Mouse (Mus musculus) neural tube, embryonic 12.5 days (tissue): ENCODE measurements around the gene Tmem52. TPM values are rescaled to one million over a fixed set of nuclear protein-coding genes. Genes with fewer than 3 reads are reported as not detected.
A peak's percentile ranks its signal among the peaks of the same experiment; 100 is the strongest.

Experiments used
- ATAC-seq: fragments of 200-750 bp; cut with Nextera tagmentation; 2 replicates; pipeline ENCODE4 v1.8.0; 2017; ENCODE audit warnings: low read depth, mild to moderate bottlenecking, moderate TSS enrichment, moderate library complexity; ENCODE audit not compliant: low FRiP score
- H3K27ac ChIP-seq: fragments of 300-500 bp; sonication (generic); 2 replicates; pipeline ENCODE4 v1.5.1; 2016
- H3K27me3 ChIP-seq: fragments of 300-500 bp; sonication (generic); replicated peaks from 2 replicates; pipeline ENCODE4 v1.6.1; 2016; ENCODE audit warnings: mild to moderate bottlenecking
- H3K36me3 ChIP-seq: fragments of 300-500 bp; sonication (generic); 2 replicates; pipeline ENCODE4 v1.6.1; 2016; ENCODE audit warnings: mild to moderate bottlenecking
- H3K4me1 ChIP-seq: fragments of 300-500 bp; sonication (generic); 2 replicates; pipeline ENCODE4 v1.6.1; 2016
- H3K4me2 ChIP-seq: fragments of 300-500 bp; sonication (generic); replicated peaks from 2 replicates; pipeline ENCODE4 v1.6.1; 2016; ENCODE audit warnings: mild to moderate bottlenecking
- H3K4me3 ChIP-seq: fragments of 300-500 bp; sonication (generic); 2 replicates; pipeline ENCODE4 v1.5.1; 2016
- H3K9ac ChIP-seq: fragments of 300-500 bp; sonication (generic); 2 replicates; pipeline ENCODE4 v1.6.1; 2016; ENCODE audit warnings: mild to moderate bottlenecking
- H3K9me3 ChIP-seq: fragments of 300-500 bp; sonication (generic); 2 replicates; pipeline ENCODE4 v1.6.1; 2016; ENCODE audit warnings: mild to moderate bottlenecking
- WGBS: fragments of 180-500 bp; shearing (Covaris S2); methylation state at CpG from one replicate; pipeline ENCODE4 v1.1.7; 2016; 5-methylcytosine and 5-hydroxymethylcytosine counted together
- polyA plus RNA-seq: library from polyadenylated mRNA; unstranded; fragments of >200 nt; fragmentation: Nextera tagmentation; extraction: Ambion mirVana; gene quantifications from 2 replicates; pipeline ENCODE4 v1.2.1, GENCODE M21; 2016

Tmem52 gene
- polyA plus RNA-seq, 1 experiment from 2014 or later: not detected

DNA sequence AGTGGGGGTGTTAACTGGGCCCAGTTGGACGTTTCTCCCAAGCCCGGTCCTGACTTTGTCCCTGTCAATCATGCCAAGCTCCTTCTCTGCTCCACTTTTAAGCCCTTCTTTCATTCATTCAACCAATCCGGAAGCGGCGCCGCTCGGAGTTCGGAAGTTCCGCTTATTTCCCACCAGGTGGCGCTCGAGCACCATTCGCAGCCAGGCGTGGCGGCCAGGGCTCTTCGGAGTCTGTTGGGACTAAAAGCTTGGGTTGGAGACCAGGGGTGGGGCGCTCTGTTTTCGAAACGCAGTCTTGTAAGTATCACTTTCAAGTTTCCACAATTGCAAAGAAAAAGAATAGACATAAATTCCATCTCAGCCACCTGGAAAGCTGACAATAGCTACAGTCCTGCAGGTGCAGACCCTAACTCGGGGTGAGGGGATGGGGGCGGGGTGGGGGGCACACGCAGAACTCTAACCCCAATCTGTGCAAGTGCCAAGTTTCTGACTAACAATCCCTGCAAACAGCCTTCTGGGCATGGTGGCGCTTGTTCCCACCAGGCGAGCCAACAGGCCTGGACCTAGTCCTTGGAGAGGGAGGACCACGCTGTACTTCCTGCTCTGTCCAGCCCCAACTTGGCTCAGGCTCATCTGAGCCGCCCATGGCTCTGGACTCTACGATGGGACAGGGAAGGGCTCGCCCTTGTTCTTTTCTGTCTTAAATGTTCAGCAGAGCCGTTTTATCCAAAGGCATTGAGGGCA, 12.6 kb downstream of the Tmem52 start:
- peak overlapping the region; percentile 39; the same call in 1 of the 2 replicates for H3K4me2 ChIP-seq
- H3K4me1 ChIP-seq: no peaks in the 10 kb centered on the region
- no peaks in the 10 kb centered on the region for H3K27me3 ChIP-seq
- ATAC-seq: 0 out of 2 replicates have a peak, but pooled peaks have one; percentile 48
- no peaks in the 10 kb centered on the region for H3K36me3 ChIP-seq
- H3K4me3 ChIP-seq: no peak overlapping the region
- H3K9me3 ChIP-seq: no peaks in the 10 kb centered on the region
- 26% methylated on average over 28 of the region's 28 CpGs for WGBS
- H3K27ac ChIP-seq: no peak overlapping the region
- no peak overlapping the region for H3K9ac ChIP-seq

DNA sequence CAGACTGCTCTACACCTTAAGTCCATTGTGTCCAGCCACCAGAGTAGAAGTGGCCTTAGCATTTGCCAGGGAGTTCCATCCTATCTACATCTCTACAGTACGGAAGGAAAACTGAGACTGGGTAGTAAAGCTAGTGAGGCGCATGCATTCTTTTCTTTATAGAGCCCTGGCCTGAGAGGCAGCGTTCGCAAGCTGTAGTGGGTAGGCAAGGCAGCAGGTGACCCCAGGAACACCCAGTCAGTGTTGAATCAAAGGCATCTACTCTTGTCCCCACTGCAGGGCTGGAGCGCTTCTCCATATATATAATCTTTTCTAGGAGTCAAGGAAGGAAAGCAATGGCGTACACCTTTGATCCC, 13.2 kb downstream of the Tmem52 start:
- H3K4me3 ChIP-seq: no peak overlapping the region

DNA sequence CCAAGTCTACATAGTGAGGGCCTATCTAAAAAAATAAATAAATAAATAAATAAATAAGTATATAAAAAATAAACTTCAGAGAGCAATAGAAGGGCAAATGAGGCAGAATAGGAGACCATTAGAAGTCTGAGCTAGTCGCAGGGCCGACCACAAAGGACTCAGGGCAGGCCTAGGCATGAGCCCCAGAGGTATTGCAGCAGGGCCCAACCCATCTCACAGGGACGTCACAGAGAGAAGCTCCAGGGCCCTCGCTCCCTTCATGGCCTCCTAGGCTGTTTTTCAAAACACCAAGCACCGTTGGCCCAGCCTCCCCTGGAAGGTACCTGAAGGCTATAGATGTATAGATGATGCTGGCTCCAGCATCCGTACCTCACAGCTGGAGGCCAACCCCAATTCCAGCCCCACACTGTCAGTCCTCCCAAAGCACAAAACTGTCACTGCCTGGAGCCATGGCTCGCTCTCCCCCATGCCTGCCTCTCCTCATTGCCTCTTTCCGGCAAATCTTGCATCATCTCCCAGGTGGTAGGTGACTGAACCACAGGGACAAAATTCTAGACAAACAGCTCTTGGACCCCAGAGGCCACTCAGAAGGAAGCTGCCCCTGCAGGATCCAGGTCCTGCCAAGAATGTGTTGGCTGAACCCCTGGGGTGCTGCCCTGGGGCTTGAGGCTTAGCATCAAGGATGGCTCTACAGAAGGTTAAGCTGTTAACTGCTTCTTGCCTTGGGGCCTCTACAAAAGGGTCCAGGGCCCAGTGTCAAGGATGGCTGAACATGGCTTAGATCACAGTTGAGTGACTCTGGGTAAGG, 14.0 kb downstream of the Tmem52 start:
- Histone ChIP-seq H3K27me3 (no peaks in the 10 kb centered on the region), H3K4me2 (no peak overlapping the region), H3K36me3 (no peaks in the 10 kb centered on the region), H3K4me3 (no peak overlapping the region), H3K4me1 (peaks cover 5% of the 10 kb centered on the region), H3K9ac (no peak overlapping the region), H3K27ac (no peak overlapping the region), H3K9me3 (no peaks in the 10 kb centered on the region)
- WGBS: 79% methylated on average over 8 of the region's 8 CpGs
- no peak for ATAC-seq

More for the DNA sequence above, 13.2 kb downstream of the Tmem52 start:
- Histone ChIP-seq H3K4me1 (no peaks in the 10 kb centered on the region), H3K27me3 (no peaks in the 10 kb centered on the region), H3K9ac (no peak overlapping the region), H3K36me3 (no peaks in the 10 kb centered on the region), H3K27ac (no peak overlapping the region), H3K4me2 (no peak overlapping the region), H3K9me3 (no peaks in the 10 kb centered on the region)
- 89% methylated on average over 6 of the region's 6 CpGs for WGBS
- no peak for ATAC-seq

GRCm38 (mm10) chr4:155485521-155485920, 16.6 kb downstream of the Tmem52 start:
- H3K4me3 ChIP-seq: no peak overlapping the region
- H3K4me1 ChIP-seq: peaks cover 20% of the 10 kb centered on the region
- ATAC-seq: no peak
- no peaks in the 10 kb centered on the region for H3K27me3 ChIP-seq
- no peak overlapping the region for H3K9ac ChIP-seq
- WGBS: 79% methylated on average over 3 of the region's 3 CpGs
- no peak overlapping the region for H3K27ac ChIP-seq
- H3K36me3 ChIP-seq: no peaks in the 10 kb centered on the region
- H3K4me2 ChIP-seq: no peak overlapping the region
- H3K9me3 ChIP-seq: no peaks in the 10 kb centered on the region

GRCm38 (mm10) chr4:155487746-155488145, 18.8 kb downstream of the Tmem52 start:
- Histone ChIP-seq H3K9me3 (no peaks in the 10 kb centered on the region), H3K4me2 (no peak overlapping the region), H3K27me3 (no peaks in the 10 kb centered on the region), H3K4me1 (peaks cover 23% of the 10 kb centered on the region), H3K4me3 (no peak overlapping the region), H3K36me3 (no peaks in the 10 kb centered on the region), H3K27ac (no peak overlapping the region), H3K9ac (no peak overlapping the region)
- no peak for ATAC-seq
- 41% methylated on average over 3 of the region's 3 CpGs for WGBS

DNA sequence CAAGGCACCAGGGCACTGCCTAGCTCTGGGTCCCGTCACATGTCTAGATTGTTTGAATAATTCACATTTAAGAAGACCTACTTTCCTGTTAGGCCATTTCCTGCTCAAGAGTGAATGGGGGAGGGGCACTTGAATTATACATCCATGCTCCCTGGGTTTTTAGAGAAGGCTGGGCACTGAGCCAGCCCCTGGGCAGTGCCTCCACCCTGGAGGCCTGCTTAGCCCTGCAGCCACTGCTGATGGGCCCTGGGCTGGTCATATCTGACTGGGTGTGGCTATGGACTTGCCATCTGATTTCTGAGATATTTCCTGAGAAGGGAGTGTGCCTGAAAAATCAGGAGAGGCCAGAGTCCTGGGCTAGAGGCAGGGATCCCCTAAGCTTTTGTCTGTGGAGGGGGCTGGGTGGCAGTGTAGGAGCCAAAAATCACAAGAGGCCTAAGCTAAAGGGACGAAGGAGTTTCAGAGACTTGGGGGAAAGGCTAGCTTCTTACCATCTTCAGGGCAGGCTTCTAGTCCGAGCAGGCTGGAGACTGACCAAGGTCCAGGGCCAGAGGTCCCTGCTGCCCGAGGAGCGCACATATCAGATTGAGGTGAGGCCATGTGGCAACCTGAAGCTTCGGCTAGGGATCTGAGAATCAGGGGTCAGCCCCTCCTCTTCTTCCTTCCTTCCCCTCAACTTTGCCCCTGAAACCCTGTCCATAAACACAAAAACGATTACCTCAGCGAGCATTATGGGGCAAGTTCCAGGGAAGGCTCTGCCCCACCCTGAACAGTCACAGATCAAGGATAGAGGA, 19.5 kb downstream of the Tmem52 start:
- Histone ChIP-seq H3K27me3 (no peaks in the 10 kb centered on the region), H3K9ac (no peak overlapping the region), H3K4me2 (no peak overlapping the region), H3K27ac (no peak overlapping the region), H3K9me3 (no peaks in the 10 kb centered on the region), H3K36me3 (no peaks in the 10 kb centered on the region), H3K4me1 (peaks cover 26% of the 10 kb centered on the region), H3K4me3 (no peak overlapping the region)
- 74% methylated on average over 8 of the region's 8 CpGs for WGBS
- no peak for ATAC-seq

DNA sequence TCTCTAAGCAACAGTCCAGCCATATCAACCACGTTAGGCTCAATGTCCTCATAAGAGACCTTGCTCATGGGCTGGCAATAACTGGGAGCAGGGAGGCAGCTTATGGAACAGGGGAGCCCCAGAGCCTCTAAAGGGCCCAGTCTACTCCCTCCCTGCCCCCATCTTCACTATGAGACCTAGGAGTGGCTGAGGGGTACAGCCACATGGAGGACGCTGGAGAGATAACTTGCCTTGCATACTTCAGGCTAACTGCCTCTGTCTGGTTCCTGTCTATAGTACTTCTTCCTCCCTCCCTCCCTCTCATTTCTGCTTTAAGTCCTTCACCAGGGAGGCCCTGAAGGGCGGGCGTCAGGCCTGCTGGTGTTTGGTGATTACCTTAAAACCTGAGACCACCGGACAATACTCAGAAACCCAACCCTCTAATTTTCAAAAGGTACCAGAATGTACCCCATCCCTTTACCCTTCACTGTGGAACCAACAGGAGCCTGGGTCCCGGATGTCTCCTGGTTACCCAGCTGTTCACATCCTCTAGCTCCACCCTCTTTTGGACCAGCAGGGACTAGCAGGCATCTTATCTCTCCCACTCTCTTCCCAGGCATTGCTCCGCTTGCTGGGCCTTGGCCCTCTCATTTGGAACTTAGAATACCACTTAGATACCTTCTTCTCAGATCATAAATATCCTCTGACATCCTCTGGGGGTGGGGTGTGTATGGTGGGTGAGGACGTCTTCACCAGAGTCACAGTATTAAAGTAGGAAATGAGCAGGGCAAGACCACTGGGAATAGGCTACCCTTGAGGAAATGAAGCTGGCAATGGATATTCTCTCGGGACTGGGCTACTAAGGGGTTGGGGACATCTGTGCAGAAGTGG, 20.4 kb downstream of the Tmem52 start:
- H3K4me1 ChIP-seq: peaks cover 35% of the 10 kb centered on the region
- no peak overlapping the region for H3K27ac ChIP-seq

GRCm38 (mm10) chr4:155490456-155490855, 21.5 kb downstream of the Tmem52 start:
- no peaks in the 10 kb centered on the region for H3K27me3 ChIP-seq
- no peaks in the 10 kb centered on the region for H3K9me3 ChIP-seq
- H3K4me2 ChIP-seq: peak overlapping the region; percentile 77
- H3K27ac ChIP-seq: peak overlapping the region; percentile 85; the same call in 1 of the 2 replicates
- H3K36me3 ChIP-seq: no peaks in the 10 kb centered on the region
- peaks cover 42% of the 10 kb centered on the region for H3K4me1 ChIP-seq
- peak overlapping the region; percentile 100 for H3K9ac ChIP-seq
- 21% methylated on average over 5 of the region's 5 CpGs for whole genome bisulfite sequencing
- H3K4me3 ChIP-seq: peak overlapping the region; percentile 100
- peak; percentile 2; the same call in 1 of the 2 replicates for ATAC-seq

More for the DNA sequence above, 20.4 kb downstream of the Tmem52 start:
- Histone ChIP-seq H3K36me3 (no peaks in the 10 kb centered on the region), H3K9me3 (no peaks in the 10 kb centered on the region), H3K9ac (no peak overlapping the region), H3K4me3 (no peak overlapping the region), H3K27me3 (no peaks in the 10 kb centered on the region), H3K4me2 (no peak overlapping the region)
- ATAC-seq: no peak
- WGBS: 82% methylated on average over 9 of the region's 9 CpGs

DNA sequence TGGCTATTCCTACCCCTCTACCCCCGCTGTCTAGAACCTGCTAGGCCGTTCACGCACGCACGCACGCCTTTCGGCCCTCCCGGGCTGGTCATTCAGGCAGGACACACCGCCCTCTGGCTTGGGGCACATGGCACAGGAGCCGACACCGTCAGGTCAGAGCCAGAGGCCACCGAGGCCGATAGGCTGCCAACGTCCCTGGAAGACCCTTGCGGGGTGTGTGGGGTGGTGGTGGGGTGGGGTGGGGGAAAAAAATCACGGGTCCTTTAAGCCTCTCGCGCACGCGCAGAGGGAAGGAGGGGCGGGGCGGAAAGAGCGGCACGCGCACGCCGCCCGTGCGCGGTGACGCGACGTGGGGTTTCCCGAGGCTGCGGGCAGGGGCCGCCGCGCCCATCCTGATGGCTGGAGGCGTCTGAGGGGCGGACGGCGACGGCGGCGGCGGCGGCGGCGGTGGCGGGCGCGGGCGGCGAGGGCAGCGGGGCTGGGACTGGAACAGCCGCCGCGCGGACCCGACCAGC, 22.1 kb downstream of the Tmem52 start, which contains the start of gene Gnb1:
Gnb1 (plus strand) TSS at position 372 of the 515 bp plus-strand sequence.
- no peaks in the 10 kb centered on the region for H3K27me3 ChIP-seq
- H3K4me3 ChIP-seq: peak within 1 kb of the TSS; percentile 100
- WGBS: 0% methylated on average over 41 of the region's 60 CpGs

GRCm38 (mm10) chr4:155491529-155492130, 22.7 kb downstream of the Tmem52 start:
- under 1% methylated on average over 52 of the region's 54 CpGs for WGBS
- H3K4me1 ChIP-seq: peaks cover 42% of the 10 kb centered on the region
- H3K9ac ChIP-seq: peak overlapping the region; percentile 100
- H3K27me3 ChIP-seq: no peaks in the 10 kb centered on the region
- ATAC-seq: peak; percentile 56
- no peaks in the 10 kb centered on the region for H3K9me3 ChIP-seq
- peak overlapping the region; percentile 85 for H3K27ac ChIP-seq
- peak overlapping the region; percentile 100 for H3K4me3 ChIP-seq
- H3K36me3 ChIP-seq: no peaks in the 10 kb centered on the region
- peak overlapping the region; percentile 77 for H3K4me2 ChIP-seq

More for the DNA sequence above, 22.1 kb downstream of the Tmem52 start, which contains the start of gene Gnb1:
- peaks cover 42% of the 10 kb centered on the region for H3K4me1 ChIP-seq
- peak; percentile 81 for ATAC-seq
- peak within 1 kb of the TSS; percentile 85 for H3K27ac ChIP-seq
- H3K36me3 ChIP-seq: no peaks in the 10 kb centered on the region
- peak within 1 kb of the TSS; percentile 77 for H3K4me2 ChIP-seq
- no peaks in the 10 kb centered on the region for H3K9me3 ChIP-seq
- peak within 1 kb of the TSS; percentile 100 for H3K9ac ChIP-seq
